Mouse (Mus musculus): ENCODE measurements around the gene Zkscan5.
"Not testable (repeated sequence)": the region's sequence is repeated elsewhere in the genome, so short reads cannot be mapped to it uniquely, and the experiment has no call there.

Zkscan5 gene

DNA sequence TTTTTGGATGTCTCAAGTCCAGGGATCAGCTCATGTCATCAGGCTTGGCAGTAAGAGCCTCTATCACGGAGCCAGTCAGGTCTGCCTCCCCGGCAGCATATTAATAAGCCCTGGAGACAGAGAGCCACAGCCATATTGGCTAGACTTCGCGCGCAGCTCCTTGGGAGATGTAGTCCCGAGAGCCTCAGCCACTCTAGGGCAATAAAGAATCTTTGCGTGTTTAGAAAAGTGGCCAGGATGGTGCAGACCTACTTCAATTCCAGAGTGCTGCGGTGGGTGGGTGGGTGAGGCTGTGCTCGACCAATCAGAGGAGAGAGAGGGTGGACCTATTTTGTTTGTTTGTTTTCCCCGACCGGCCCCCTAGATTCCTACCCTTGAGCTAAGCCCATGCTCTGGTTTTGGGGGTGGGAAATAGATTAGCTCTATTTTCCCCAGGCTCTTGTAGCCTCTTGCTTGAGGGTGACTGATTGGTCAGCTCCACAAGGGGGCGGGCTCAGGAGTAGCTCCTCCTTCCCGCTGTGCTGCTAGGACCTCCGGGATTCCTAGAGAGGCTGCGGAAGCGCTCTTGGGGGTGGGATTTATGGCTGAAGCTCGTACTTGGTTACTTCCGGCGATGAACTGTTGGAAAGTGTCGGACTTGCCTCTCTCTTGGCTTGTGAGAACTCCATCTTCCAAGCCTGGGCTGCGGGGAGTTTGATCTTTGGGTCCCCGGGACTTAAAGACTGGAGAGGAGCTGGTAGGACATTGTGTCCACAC lies at the start of gene Zkscan5:
Gene Zkscan5, plus strand, starts transcription at position 627 of the 756 bp plus-strand sequence.
- DNase-seq (ENCODE audit: low spot score), result peak; percentile 93

DNA sequence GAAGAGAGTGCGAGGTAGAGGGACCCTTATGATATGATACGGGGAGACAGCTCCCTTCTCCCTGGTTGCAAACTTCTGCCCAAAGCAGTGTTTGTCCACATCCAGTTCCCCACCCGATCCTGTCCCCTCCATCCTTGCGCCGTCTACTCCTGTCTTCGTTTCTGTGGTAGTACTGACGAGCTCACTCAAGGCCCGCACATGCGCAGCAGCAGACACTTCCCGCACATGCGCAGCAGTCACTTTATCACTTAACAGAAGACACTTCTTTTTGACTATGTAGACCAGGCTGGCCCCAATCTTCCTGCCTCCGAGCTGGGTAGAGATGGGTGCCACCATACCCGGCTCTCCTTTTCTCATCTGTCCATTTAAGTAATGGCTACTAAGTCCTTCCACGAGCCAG lies 43.0 kb upstream of the Zkscan5 start:
- DNase-seq (ENCODE audit: low spot score), result no peak

DNA sequence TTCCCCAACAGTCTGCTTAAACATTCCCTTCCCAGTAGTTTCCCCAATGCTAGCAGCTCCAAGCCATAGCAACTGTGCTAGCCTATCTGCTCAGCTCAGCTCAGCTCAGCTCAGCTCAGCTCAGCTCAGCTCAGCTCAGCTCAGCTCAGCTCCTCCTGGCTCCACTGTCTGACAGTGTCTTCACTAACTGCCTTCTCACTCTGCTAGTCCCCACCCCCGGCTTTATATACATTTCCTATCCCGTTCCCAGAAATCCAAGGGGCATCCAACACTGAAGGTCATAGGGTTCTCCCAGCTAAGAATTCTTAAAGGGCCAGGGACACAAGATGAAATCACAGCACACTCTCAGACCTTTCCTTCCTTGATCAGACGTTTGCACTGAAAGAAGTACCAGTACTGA lies 39.7 kb upstream of the Zkscan5 start:
- DNase-seq (ENCODE audit: low spot score), result no peak

DNA sequence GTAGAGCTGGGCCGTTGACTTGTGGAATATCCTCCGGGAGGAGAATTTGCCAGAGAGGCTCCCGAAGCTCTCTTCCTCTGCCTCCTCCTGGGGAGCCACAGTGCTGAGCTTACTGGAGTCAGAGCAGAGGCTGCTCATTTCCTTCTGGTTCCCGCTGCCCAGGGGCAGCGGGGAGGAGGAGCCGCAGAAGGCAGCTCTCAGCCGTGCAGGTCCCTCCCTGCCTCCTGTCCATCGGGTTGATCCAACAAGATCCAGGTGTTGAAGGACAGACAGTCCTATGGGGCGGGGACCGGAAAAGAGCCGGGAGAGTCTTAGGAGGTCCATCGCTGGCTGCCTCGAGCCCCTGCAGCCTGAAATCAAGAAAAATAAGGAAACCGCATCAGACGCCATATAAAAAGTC lies 39.2 kb upstream of the Zkscan5 start:
- DNase-seq (ENCODE audit: low spot score), result no peak

DNA sequence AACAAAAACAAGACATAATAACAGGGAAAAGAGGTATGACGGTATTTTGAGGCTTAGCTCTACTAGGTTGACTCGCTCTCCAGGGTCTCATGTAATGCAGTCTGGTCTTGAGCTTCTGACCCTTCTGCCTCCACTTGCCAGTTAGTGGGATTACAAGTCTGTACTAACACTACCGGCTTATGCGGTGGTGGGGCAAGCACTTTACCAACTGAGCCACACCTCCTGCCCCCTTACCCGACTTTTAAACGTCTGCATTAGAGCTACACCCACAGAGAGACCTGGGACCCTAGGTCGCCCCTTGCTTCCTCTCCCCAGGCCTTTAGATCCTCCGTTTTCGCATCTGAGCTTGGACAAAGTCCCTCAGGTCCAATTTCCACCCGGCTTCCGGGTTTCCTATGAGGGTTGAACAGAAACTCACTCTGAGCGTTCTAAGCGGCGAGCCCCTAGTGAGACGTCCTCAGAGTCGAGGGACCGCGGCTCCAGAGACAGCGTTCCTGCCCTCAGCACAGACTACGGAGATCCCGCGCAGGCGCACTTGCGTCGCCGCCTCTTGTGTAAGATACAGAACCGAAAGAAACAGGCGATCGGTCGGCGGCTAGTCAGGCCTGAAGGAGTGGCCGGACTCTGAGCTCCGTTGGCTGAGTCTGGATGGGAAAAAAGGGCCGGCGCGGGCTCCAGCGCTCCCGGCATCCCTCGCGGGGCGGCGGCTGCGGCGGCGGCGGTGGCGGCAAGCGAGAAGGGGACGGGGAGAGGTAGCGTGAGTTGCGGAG lies 37.6 kb upstream of the Zkscan5 start, which contains the start of the genes Ptcd1 and Cpsf4:
Gene Ptcd1, minus strand, starts transcription at position 573 of the 770 bp plus-strand sequence.
Gene Cpsf4, plus strand, starts transcription at position 678 of the 770 bp plus-strand sequence.
- peak; percentile 97 for DNase-seq (ENCODE audit: low spot score)

DNA sequence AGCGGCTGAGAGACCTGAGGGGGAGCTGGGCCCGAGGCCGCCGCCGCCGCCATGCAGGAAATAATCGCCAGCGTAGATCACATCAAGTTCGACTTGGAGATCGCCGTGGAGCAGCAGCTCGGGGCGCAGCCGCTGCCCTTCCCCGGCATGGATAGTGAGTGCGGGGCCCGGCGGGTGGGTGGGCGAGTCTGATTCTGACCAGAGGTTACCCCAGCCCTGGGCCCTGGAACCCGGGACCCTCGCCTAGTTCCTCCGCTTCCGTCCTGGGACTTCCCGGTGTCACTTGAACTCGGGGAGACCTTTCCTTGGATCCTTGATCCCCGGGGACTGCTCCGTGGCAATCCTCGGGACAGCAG lies 37.1 kb upstream of the Zkscan5 start:
- DNase-seq (ENCODE audit: low spot score), result no peak

DNA sequence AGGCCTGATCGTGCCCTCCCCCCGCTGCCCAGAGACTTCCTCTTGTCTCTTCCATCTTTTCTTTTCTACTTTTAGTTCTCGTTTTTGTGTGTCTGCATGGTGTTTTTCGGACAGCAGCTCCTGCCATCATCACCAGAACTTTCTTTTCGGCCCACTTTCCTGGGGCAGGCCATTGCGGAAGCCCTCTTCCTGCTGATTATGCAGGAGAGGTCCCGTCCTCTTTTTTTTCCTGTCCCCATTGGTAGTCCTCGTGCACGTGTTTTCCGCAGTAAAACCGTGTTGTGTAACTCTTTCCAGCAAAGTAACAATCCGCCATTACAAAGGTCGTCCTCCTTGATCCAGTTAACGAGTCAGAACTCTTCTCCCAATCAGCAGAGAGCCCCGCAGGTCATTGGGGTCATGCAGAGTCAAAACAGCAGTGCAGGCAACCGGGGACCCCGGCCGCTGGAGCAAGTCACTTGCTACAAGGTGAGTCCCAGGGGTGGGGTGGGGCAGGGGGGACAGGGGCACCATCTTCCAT lies 25.8 kb upstream of the Zkscan5 start:
- DNase-seq (ENCODE audit: low spot score), result no peak

DNA sequence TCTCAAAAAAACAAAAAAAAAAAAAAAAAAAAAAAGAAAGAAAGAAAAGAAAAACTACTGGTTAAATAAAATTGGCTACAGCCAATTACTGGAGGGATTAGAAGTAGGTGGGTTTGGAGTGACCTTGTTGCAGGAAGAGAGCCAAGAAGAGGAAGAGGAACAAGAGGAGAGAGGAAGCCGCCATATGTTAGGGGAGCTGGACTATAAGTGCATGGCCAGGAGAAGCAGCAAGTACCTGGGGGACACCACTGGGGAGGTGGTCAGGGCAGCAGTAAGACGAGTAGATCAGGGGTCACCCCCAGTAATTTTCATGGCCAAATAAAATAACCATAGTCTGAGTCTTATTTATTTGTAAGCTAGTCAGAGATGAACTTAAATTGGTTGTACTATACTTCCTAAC lies 19.1 kb upstream of the Zkscan5 start:
- DNase-seq (ENCODE audit: low spot score), result no peak

DNA sequence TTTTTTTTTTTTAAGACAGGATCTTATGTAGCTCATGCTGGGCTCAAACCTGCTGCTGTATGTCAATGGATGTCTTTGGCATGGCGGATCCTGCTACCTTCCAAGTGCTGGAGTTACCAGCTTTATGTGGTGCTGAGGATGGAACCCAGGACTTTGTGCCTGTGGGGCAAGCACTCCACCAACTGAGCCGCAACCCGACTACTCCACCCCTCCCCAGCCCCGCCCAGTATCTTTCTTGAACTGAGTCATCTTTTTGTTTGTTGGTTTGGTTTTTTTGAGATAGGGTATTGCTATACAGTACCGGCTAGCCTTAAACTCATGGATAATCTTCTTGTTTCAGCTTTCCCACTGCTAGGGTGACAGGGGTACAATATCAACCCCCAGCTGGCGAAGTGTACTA lies 14.9 kb upstream of the Zkscan5 start:
- no peak for DNase-seq (ENCODE audit: low spot score)

DNA sequence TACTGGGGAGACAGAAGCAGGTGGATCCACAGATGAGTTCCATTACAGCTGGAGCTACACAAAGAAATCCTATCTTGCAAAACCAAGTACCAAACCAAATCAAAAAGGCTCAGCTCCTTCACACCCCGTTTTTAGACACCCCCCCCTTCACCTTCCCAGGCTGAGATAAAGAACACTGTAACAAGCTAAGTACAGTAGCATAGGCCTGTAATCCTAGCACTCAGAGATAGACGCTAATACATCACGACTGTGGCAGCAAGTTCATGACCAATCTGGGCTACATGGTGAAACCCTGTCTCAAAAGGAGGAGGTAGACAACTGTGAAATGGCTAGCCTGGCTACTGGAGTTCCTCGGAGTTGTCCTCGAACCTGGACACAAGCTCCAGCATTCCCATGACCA lies 14.0 kb upstream of the Zkscan5 start:
- no peak for DNase-seq (ENCODE audit: low spot score)

DNA sequence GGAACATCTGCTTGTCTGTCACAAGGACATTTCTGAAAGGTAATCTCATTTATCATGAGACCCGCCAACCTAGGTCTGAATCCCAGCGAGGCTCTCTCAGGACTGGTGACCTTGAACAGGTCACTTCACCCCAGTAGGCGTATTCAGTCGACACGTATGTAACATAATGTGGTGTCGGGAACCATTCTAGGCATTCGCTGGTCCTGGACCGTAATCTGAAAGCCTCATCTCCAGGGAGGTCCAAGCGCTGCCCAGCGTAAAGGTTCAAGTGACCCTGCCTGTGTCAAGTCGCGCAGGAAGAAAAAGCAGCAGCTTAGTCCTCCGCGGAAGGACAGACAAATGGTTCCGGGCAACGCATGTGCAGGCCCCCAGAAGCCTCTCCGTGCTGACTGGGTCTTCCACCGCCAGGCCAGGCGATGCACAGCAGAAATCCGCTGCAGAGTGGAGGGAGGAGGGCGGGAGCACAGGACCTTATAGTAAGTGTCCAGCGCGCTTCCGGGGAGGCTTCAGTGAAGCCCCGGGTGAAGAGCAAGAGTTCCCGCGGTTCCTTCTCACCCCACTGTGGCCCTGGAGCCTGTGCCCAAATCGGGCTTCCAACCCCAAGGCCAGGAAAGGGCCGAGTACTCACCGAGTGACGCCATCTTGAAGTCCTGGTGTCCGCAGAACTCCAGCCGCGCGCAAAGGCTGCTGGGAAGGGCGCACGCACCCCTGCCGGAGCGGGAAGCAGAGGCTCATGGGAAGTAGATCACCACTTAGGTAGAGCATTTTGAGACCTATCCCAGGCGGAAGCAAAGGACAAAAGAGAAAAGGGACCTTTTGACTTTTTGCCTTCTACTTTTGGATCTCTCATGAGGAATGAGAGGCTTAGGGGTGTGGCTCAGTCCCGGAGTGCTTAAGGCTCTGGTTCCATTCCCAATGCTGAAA lies 13.2 kb upstream of the Zkscan5 start:
- DNase-seq (ENCODE audit: low spot score), result peak; percentile 79

DNA sequence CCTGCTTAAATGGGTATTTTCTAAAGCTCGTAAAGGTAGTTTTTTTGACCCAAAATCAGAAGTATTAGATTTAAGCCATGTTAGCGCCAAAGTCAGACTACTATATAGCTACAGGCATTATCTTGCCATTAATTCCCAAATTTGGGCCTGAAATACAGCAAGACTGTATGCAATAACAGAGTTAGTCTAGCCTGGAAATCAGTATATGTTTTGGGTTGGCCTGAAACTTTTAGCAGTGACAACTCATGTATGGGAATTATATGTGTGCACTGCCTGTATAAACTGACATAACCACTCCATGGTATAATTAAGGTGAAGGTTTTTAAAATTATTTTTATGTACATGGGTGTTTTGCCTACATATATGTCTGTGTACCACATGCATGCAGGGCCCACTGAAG lies 12.4 kb upstream of the Zkscan5 start, which contains the start of gene Atp5j2:
Gene Atp5j2, minus strand, starts transcription at position 101 of the 400 bp plus-strand sequence.
- DNase-seq (ENCODE audit: low spot score), result no peak

DNA sequence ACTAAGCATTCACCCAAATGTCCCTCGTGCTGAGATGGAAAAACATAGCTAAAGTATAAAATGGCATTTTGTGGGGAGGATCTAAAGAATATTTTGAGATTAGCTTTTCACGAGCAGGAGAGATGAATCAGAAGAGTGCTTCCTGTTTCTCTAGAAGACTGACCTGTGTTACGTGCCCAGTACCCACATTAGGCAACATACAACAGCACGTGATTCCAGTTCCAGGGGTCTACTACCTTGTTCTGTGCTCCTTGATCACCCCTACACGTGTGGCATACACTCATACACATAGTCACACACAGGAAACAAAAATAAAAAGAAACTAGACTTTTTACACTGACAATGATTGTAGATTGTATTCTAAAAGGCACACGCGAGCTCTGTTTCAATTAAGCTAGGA lies 4.0 kb upstream of the Zkscan5 start:
- DNase-seq (ENCODE audit: low spot score), result no peak

DNA sequence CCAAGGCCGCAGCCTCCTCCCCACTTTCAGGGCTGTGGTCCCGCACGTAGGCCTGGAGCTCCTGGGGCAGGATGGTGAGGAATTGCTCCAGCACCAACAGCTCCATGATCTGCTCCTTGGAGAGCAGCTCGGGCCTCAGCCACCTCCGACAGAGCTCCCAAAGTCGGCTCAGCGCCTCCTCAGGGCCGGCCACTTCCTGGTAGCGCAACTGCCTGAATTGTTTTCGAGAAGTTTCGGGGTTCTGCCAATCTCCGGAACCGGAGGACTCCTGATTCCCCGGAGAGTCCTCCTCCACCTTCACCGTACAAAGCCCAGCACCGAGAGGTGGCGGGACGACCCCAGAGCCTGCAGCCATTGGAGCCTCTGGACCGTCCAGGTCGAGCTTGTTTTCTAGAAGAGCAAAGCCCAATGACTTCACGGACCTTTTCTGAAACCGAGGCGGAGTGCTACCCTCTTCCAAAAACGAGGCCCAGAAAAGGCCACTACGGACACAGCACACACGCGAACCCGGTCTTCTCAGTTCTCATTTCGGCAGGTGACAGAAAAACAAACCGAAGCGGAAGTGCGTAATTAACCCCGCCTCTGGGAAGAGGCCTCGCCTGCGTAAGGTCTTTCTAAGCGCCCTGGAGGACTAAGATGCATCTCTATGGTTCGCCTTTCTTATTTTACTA lies 2.9 kb upstream of the Zkscan5 start, which contains the start of gene Zkscan14:
Gene Zkscan14, minus strand, starts transcription at position 548 of the 671 bp plus-strand sequence.
- peak; percentile 75 for DNase-seq (ENCODE audit: low spot score)

DNA sequence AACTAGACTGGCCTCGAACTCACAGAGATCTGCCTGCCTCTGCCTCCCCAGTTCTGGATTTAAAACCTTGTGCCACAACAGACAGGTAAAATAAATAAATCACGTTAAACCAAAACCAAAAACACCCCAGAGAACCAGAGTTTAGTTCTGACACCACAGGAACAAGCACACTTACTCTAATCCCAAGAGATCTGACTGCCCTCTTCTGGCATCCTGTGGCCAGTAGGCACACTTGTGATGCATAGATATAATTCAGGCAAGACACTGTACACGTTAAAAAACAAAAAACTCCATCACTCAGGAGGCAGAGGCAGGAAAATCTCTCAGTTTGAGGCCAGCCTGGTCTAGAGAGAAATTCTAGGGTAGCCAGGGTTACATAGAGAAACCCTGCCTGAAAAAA lies 1.9 kb upstream of the Zkscan5 start:
- no peak for DNase-seq (ENCODE audit: low spot score)

DNA sequence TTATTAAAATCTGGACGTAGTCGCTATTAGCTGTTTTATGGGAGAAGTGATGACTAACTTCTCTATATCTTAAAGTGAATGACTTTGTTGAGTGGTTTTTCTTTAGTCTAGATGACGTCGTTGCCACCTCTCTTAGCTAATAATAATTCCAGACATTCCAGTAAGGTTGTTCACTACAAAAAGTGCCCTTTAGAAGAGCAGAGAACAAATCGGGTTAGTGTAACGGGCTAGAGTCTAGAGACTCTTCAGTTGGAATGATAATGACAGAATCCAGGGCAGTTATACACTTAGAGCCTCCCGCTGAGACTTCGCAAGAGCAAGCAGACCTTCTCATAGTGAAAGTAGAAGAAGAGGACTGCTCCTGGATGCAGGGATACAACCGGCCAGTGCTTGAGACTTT lies 679 bp downstream of the Zkscan5 start:
- no peak for DNase-seq (ENCODE audit: low spot score)

DNA sequence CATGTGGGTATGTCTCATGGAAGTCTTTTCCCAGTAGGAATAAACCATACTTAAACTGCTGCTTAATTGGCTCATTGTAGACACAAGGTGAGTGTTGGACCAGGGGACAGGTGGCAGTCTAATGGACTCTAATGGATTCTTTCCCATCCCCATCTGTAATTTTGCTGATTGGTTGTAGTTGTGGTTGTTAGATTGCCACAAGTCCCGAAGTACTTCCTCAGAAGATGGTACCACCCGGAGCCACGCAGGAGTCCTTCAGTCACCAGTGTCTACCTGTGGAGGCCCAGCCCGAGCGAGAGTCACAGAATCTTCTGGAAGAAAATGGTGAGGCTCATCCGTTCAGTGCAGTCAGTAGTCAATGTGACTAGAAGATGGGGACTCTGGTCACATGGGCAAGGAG lies 3.0 kb downstream of the Zkscan5 start:
- DNase-seq (ENCODE audit: low spot score), result no peak

DNA sequence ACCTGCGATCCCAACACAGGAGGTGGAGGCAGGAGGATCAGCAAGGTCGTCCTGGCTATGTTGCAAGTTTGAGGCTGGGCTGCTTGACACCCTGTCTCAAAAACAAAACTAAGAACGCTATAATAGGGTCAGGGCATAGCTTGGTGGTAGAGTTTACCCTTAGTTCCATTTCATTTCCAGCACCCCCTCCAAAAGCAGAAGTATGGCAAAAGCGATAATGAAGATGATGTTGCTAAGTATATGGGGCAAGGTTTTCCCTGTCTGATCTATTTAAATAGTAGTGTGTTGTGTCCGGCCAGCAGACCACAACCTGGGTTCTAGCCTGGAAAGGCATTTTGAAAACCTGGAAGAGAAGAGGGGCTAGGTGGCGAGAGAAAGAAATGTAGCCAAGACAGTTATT lies 3.6 kb downstream of the Zkscan5 start:
- DNase-seq (ENCODE audit: low spot score), result no peak

DNA sequence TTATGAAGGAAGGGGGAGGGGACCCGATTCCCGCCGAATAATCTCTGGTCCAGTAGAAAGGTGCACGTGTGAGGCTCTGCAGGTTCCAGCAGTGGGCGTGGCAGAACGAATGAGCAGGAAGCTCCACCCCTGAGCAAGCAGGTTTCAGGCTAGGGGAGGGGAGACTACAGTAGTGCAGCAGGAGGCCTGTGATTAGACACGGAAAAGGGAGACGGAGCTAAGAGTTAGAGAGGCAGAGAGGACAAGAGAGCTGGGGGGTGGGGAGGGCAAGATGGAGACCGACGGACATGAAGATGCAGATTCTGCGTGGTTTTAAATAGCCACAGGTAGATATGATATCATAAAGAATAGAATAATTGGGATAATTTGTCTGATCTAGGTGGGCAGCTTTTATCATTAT lies 4.0 kb downstream of the Zkscan5 start:
- DNase-seq (ENCODE audit: low spot score), result not testable (repeated sequence)

DNA sequence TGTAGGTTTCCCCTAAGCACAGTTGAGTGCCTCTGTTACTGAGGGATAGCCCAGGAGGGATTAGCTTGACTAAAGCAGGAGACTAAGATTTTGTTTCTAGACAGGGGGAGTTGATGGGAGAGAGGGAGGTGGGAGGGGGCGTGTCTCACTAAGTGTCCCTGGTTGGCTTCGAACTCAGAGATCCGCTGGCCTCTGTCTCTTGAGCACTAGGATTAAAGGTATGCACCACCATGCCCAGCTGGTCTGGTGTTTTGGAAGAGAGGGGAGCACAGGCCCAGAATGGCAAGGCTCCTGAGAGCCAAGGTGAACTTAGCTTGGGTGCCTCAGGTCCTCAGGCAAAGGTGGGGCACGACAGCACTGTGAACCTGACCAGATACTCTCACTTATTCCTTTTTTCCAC lies 7.0 kb downstream of the Zkscan5 start:
- DNase-seq (ENCODE audit: low spot score), result no peak

DNA sequence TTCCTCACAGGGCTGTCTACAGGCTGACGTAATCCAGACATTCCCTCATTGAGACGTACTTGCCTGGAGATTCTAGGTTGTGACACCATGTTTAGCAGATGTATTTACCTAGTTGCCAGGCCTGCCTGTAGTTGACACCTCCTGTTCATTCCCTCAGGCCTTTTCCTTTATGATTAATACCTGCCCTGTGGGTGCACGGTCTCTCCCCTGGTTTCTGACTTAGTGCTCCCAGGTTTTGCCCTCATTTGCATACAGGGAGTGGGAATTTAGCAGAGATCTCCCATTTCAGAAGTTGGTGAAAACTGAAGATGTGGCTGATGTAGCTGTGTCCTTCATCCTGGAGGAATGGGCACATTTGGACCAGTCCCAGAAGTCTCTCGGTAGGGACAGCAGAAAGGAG lies 7.9 kb downstream of the Zkscan5 start:
- DNase-seq (ENCODE audit: low spot score), result no peak
